Mouse (Mus musculus) induced T-regulatory cell, adult 2 months (primary cell): Measurements from ENCODE around the gene Tmem39b.
"Not testable (repeated sequence)": the region's sequence is repeated elsewhere in the genome, so short reads cannot be mapped to it uniquely, and the experiment has no call there.

Source experiments
- DNase-seq: peaks from one replicate; pipeline ENCODE4 v3.0.0-alpha.2; 2012; ENCODE audit warnings: low read depth

The Tmem39b gene

GRCm38 (mm10) chr4:129696158-129696985 is at the start of gene Tmem39b:
TSS of gene Tmem39b (minus strand) at chr4:129696838.
- DNase-seq = peak; percentile 91

GRCm38 (mm10) chr4:129746106-129746505 is 49.5 kb upstream of the Tmem39b start:
- DNase-seq = no peak

- peak; percentile 46 for DNase-seq
Observed at GRCm38 (mm10) chr4:129743494-129743893, 46.9 kb upstream of the Tmem39b start.

- no peak for DNase-seq
Observed at GRCm38 (mm10) chr4:129743010-129743390, 46.4 kb upstream of the Tmem39b start.

DNA sequence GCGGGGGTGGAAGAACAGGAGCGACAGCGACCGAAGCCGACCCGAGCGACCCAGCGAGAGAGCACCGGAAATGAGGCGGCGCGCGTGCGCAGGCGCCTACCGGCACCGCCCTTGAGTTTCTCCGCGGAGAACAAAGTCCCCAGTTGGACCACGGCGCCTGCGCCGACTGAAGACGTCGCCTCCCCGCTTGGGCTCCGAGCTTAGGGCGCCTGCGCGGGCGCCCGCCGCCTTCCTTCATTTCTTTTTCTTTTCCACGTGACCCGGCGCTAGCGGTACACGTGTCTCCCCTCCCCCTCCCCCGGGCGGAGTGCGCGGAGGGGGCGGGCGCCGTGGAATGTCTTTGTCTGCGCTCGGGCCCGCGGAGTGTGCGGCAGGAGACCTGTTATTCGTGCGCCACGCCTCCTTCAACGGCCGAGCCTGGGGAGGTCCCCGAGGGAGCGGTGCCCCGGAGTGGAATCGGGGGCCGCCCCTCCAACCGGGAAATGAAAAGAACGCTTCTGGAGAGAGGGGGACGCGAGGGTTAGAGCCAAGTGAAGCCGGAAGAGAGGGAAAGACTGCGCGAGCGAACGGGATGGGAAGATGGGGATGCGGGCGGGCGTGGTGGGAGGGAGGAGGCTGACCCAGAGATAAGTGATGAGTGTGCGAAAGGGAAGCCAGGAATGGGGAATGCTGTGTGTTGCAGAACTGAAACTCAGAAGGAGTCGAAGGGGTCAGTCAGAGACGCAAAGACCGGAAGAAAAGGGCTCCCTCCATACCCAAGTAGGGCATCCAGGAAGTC is 45.8 kb upstream of the Tmem39b start, which contains the start of gene Khdrbs1:
TSS of gene Khdrbs1 (minus strand) at position 72 of the 778 bp plus-strand sequence.
- DNase-seq = peak; percentile 100

- no peak for DNase-seq
Observed at GRCm38 (mm10) chr4:129741974-129742231, 45.3 kb upstream of the Tmem39b start.

- peak; percentile 70 for DNase-seq
Observed at GRCm38 (mm10) chr4:129741251-129741973, 44.8 kb upstream of the Tmem39b start.

DNA sequence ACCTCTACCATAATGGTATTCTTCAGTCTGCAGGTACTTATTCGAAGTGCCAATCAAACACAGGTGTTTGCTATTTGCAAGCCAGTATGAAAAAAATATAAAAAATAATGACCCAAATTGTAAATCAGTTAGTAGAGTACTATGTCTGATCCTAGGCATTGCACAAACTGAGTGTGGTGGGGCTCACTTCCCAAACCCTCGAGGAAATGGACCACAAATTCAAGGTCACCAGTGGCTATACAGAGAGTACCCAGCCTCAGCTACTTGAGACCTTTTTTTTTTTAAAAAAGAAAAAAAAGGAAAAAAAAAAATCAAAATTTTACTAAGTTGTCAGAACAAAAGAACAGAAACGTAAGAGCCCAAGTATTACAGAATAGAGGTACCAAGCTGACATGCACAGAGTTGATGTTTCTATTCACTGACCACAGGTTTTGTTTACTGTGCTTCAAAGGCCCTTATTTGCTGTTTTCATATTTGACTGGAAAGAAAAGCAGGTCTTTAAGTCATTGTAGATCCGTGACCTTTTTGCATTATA is 42.5 kb upstream of the Tmem39b start:
- peak; percentile 71 for DNase-seq

DNA sequence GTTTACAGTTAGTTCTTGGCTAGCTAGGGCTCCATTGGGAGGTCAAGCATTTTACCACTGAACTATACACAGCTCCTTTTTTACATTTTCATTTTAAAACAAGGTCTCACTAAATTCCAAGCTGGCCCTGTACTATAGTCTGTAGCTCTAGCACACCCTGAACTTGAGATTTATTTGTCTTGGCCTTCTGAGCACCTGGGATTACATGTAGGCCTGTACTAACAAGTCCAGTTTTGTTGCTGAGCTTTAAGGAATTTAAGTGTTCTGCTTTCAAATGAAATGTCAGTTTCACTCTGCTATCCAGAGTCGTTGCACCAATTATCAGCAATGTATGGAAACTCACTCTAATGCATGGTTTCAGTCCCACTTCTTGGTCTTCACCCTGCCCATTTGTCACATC is 39.5 kb upstream of the Tmem39b start:
- DNase-seq = no peak

DNA sequence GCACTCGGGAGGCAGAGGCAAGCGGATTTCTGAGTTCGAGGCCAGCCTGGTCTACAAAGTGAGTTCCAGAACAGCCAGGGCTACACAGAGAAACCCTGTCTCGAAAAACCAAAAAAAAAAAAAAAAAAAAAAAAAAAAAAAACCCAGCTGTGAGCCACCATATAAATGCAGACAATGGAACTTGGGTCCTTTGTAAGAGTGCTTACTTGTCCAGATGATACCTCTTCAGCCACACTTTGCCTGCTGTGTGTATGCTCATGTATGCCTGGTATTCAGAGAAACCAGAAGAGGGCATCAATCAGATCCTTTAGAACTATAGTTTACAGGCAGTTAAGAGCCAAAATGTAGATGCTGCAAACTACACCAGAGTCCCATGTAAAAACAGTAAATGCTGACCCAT is 38.8 kb upstream of the Tmem39b start:
- peak; percentile 29 for DNase-seq

- DNase-seq = peak; percentile 69
Observed at GRCm38 (mm10) chr4:129731423-129731822, 34.8 kb upstream of the Tmem39b start.

- DNase-seq = no peak
Observed at GRCm38 (mm10) chr4:129716310-129716709, 19.7 kb upstream of the Tmem39b start.

- DNase-seq = no peak
Observed at GRCm38 (mm10) chr4:129709486-129710129, 13.0 kb upstream of the Tmem39b start.

DNA sequence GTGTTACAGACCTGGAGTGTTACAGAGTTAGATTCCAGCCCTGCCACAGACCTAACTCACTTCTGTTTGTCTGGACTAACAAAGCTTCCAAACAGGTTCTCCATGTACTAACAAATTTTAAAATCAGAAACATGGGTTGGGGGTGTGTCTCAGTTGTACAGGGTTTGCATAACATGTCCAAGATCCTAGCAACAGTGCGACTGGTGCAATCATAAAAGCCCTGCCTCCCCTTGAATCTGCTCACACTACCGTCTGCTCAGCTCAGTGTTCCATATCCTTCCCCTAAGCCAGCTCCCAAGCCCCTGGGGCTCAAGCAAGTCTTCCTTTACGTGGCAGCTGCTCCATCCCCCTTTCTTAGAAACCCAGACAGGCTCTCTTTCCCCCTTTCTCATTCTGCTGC is 10.1 kb upstream of the Tmem39b start:
- DNase-seq = no peak

DNA sequence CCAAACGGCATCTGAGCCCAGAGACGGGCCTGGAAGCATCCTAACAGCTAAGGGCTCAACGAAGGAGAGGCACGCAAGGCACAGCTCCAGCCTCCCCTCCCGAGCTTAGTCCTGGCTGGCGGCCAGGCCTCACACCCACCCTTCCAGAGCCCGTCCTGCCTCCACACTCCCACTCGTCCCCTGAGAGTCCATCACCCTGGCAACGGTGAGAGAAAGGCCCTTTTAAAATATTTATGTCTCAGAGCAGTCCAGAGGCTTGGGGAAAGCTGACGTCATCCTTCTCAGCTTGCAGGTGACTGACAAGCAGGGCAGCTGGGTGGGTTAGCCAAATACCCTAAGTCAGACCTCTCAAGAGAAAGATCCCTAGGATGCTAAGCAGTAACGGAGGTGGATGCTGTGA is 5.8 kb upstream of the Tmem39b start:
- no peak for DNase-seq

GRCm38 (mm10) chr4:129701503-129702377 is 5.1 kb upstream of the Tmem39b start:
- peak; percentile 96 for DNase-seq

DNA sequence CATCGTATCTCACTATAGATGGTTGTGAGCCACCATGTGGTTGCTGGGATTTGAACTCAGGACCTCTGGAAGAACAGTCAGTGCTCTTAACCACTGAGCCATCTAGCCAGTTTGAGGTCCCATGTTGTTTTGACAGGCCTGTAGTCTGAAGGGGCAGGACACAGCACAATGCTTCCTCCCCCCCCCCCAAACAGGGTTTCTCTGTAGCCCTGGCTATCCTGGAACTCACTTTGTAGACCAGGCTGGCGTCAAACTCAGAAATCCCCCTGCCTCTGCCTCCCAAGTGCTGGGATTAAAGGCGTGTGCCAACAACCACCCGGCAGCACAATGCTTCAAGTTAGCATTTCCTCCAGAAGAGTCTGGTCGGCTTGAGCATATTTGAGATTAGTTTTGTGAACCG is 4.0 kb upstream of the Tmem39b start:
- not testable (repeated sequence) for DNase-seq

GRCm38 (mm10) chr4:129700216-129700615 is 3.6 kb upstream of the Tmem39b start:
- no peak for DNase-seq

DNA sequence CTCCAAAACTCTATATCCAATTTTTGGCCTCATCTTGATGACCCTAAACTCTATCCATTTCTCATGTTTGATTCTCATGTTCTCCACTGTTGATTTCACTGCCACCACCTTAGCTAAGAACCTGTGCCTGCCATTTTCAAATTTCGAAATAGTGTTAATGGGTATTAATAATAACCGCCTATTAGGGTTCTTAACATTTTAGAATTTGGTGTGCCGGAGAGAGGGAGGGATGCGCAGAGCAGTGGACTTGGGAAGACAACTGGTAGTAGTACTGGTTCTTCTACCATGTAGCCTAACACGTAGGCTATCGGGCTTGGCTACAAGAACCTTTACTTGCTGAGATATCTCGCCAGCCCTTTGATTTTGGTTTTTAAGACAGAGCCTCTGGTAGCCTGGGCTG is 553 bp upstream of the Tmem39b start:
- no peak for DNase-seq

- DNase-seq = no peak
Observed at GRCm38 (mm10) chr4:129695815-129696157, 852 bp downstream of the Tmem39b start.

GRCm38 (mm10) chr4:129684531-129684930 is 12.1 kb downstream of the Tmem39b start:
- no peak for DNase-seq
